Mouse (Mus musculus): ENCODE results near the gene Tescl. TPM values are rescaled to one million over a fixed set of nuclear protein-coding genes. Genes with fewer than 3 reads are reported as not detected.

The Tescl gene
- polyA plus RNA-seq (2014; fragmentation: Nextera tagmentation; extraction: Ambion mirVana), result 0.26 TPM in 1 of 2 replicates, not detected in the other

- Histone ChIP-seq H3K27me3 (ENCODE audit: control insufficient read depth, insufficient read depth, low read length) (peaks cover 2% of the 10 kb centered on the region; the same call in 1 of the 2 replicates), H3K9ac (ENCODE audit: low read length) (no peak within 1 kb of the TSS), H3K9me3 (ENCODE audit: control insufficient read depth, low read length) (no peaks in the 10 kb centered on the region; the same call in 1 of the 2 replicates), H3K4me3 (ENCODE audit: low read depth, low read length) (no peak within 1 kb of the TSS), H3K4me1 (ENCODE audit: control insufficient read depth, insufficient read depth, low read length) (no peaks in the 10 kb centered on the region), H3K4me2 (no peak within 1 kb of the TSS), H3K27ac (ENCODE audit: low read depth, low read length) (no peak within 1 kb of the TSS), H3K36me3 (ENCODE audit: control insufficient read depth, insufficient read depth, low read length) (no peaks in the 10 kb centered on the region)
- ATAC-seq (ENCODE audit: low FRiP score), result no peak
- 49% methylated on average over 49 of the region's 49 CpGs for WGBS
- no peak for DNase-seq (ENCODE audit: low spot score, missing footprints)
Measured at GRCm38 (mm10) chr7:24333304-24333986, at the start of gene Tescl. Gene Tescl (minus strand): TSS chr7:24333936.

- no peaks in the 10 kb centered on the region for H3K27me3 ChIP-seq (ENCODE audit: control insufficient read depth, insufficient read depth, low read length)
- ATAC-seq (ENCODE audit: low FRiP score), result no peak
- no peak overlapping the region for H3K4me3 ChIP-seq (ENCODE audit: low read depth, low read length)
- no peak overlapping the region for H3K9ac ChIP-seq (ENCODE audit: low read length)
- no peak for DNase-seq (ENCODE audit: low spot score, missing footprints)
- H3K27ac ChIP-seq (ENCODE audit: low read depth, low read length), result no peak overlapping the region
- no peaks in the 10 kb centered on the region for H3K4me1 ChIP-seq (ENCODE audit: control insufficient read depth, insufficient read depth, low read length)
- 82% methylated on average over 16 of the region's 16 CpGs for WGBS
- H3K9me3 ChIP-seq (ENCODE audit: control insufficient read depth, low read length), result no peaks in the 10 kb centered on the region
- no peak overlapping the region for H3K4me2 ChIP-seq
- H3K36me3 ChIP-seq (ENCODE audit: control insufficient read depth, insufficient read depth, low read length), result no peaks in the 10 kb centered on the region
Measured at GRCm38 (mm10) chr7:24382730-24383372, 49.1 kb upstream of the Tescl start.

- no peak for DNase-seq (ENCODE audit: low spot score, missing footprints)
- Histone ChIP-seq H3K9ac (ENCODE audit: low read length) (no peak overlapping the region), H3K4me3 (ENCODE audit: low read depth, low read length) (no peak overlapping the region), H3K9me3 (ENCODE audit: control insufficient read depth, low read length) (no peaks in the 10 kb centered on the region), H3K4me1 (ENCODE audit: control insufficient read depth, insufficient read depth, low read length) (no peaks in the 10 kb centered on the region; the same call in 1 of the 2 replicates), H3K27me3 (ENCODE audit: control insufficient read depth, insufficient read depth, low read length) (peaks cover 3% of the 10 kb centered on the region; the same call in 1 of the 2 replicates), H3K4me2 (no peak overlapping the region), H3K27ac (ENCODE audit: low read depth, low read length) (no peak overlapping the region), H3K36me3 (ENCODE audit: control insufficient read depth, insufficient read depth, low read length) (no peaks in the 10 kb centered on the region)
- no peak for ATAC-seq (ENCODE audit: low FRiP score)
- 62% methylated on average over 2 of the region's 2 CpGs for WGBS
Measured at GRCm38 (mm10) chr7:24380370-24380769, 46.6 kb upstream of the Tescl start.

GRCm38 (mm10) chr7:24379934-24380333 is 46.2 kb upstream of the Tescl start:
- no peak overlapping the region for H3K4me2 ChIP-seq
- H3K27ac ChIP-seq (ENCODE audit: low read depth, low read length), result no peak overlapping the region
- no peak overlapping the region for H3K9ac ChIP-seq (ENCODE audit: low read length)
- DNase-seq (ENCODE audit: low spot score, missing footprints), result no peak
- no peaks in the 10 kb centered on the region; the same call in 1 of the 2 replicates for H3K4me1 ChIP-seq (ENCODE audit: control insufficient read depth, insufficient read depth, low read length)
- H3K27me3 ChIP-seq (ENCODE audit: control insufficient read depth, insufficient read depth, low read length), result peaks cover 3% of the 10 kb centered on the region; the same call in 1 of the 2 replicates
- 62% methylated on average over 7 of the region's 7 CpGs for WGBS
- H3K4me3 ChIP-seq (ENCODE audit: low read depth, low read length), result no peak overlapping the region
- no peaks in the 10 kb centered on the region for H3K9me3 ChIP-seq (ENCODE audit: control insufficient read depth, low read length)
- ATAC-seq (ENCODE audit: low FRiP score), result no peak
- no peaks in the 10 kb centered on the region for H3K36me3 ChIP-seq (ENCODE audit: control insufficient read depth, insufficient read depth, low read length)

- DNase-seq (ENCODE audit: low spot score, missing footprints), result no peak
- peaks cover 3% of the 10 kb centered on the region; the same call in 1 of the 2 replicates for H3K27me3 ChIP-seq (ENCODE audit: control insufficient read depth, insufficient read depth, low read length)
- H3K9ac ChIP-seq (ENCODE audit: low read length), result no peak overlapping the region
- no peak overlapping the region for H3K4me2 ChIP-seq
- no peak for ATAC-seq (ENCODE audit: low FRiP score)
- H3K4me1 ChIP-seq (ENCODE audit: control insufficient read depth, insufficient read depth, low read length), result no peaks in the 10 kb centered on the region; the same call in 1 of the 2 replicates
- no peaks in the 10 kb centered on the region for H3K36me3 ChIP-seq (ENCODE audit: control insufficient read depth, insufficient read depth, low read length)
- no peak overlapping the region for H3K4me3 ChIP-seq (ENCODE audit: low read depth, low read length)
- H3K9me3 ChIP-seq (ENCODE audit: control insufficient read depth, low read length), result no peaks in the 10 kb centered on the region
- 79% methylated on average over 10 of the region's 10 CpGs for WGBS
- H3K27ac ChIP-seq (ENCODE audit: low read depth, low read length), result no peak overlapping the region
Measured at GRCm38 (mm10) chr7:24378049-24378701, 44.4 kb upstream of the Tescl start.

GRCm38 (mm10) chr7:24377091-24377865 is 43.5 kb upstream of the Tescl start:
- Histone ChIP-seq H3K27ac (ENCODE audit: low read depth, low read length) (no peak overlapping the region), H3K9ac (ENCODE audit: low read length) (peak overlapping the region; percentile 47), H3K4me3 (ENCODE audit: low read depth, low read length) (peak overlapping the region; percentile 21; the same call in 1 of the 2 replicates), H3K9me3 (ENCODE audit: control insufficient read depth, low read length) (no peaks in the 10 kb centered on the region), H3K36me3 (ENCODE audit: control insufficient read depth, insufficient read depth, low read length) (no peaks in the 10 kb centered on the region), H3K4me2 (peak overlapping the region; percentile 47), H3K4me1 (ENCODE audit: control insufficient read depth, insufficient read depth, low read length) (no peaks in the 10 kb centered on the region; the same call in 1 of the 2 replicates), H3K27me3 (ENCODE audit: control insufficient read depth, insufficient read depth, low read length) (peaks cover 3% of the 10 kb centered on the region; the same call in 1 of the 2 replicates)
- ATAC-seq (ENCODE audit: low FRiP score), result peak; percentile 73
- peak; percentile 90 for DNase-seq (ENCODE audit: low spot score, missing footprints)
- WGBS, result 7% methylated on average over 43 of the region's 49 CpGs

GRCm38 (mm10) chr7:24376456-24376855 is 42.7 kb upstream of the Tescl start:
- WGBS, result 85% methylated on average over 8 of the region's 8 CpGs
- H3K27ac ChIP-seq (ENCODE audit: low read depth, low read length), result no peak overlapping the region
- H3K4me3 ChIP-seq (ENCODE audit: low read depth, low read length), result no peak overlapping the region
- H3K36me3 ChIP-seq (ENCODE audit: control insufficient read depth, insufficient read depth, low read length), result no peaks in the 10 kb centered on the region
- no peaks in the 10 kb centered on the region; the same call in 1 of the 2 replicates for H3K4me1 ChIP-seq (ENCODE audit: control insufficient read depth, insufficient read depth, low read length)
- no peak overlapping the region for H3K9ac ChIP-seq (ENCODE audit: low read length)
- ATAC-seq (ENCODE audit: low FRiP score) (no peak), DNase-seq (ENCODE audit: low spot score, missing footprints) (no peak)
- H3K4me2 ChIP-seq, result no peak overlapping the region
- no peaks in the 10 kb centered on the region for H3K9me3 ChIP-seq (ENCODE audit: control insufficient read depth, low read length)
- peaks cover 3% of the 10 kb centered on the region; the same call in 1 of the 2 replicates for H3K27me3 ChIP-seq (ENCODE audit: control insufficient read depth, insufficient read depth, low read length)

- Histone ChIP-seq H3K4me2 (no peak overlapping the region), H3K4me1 (ENCODE audit: control insufficient read depth, insufficient read depth, low read length) (no peaks in the 10 kb centered on the region; the same call in 1 of the 2 replicates), H3K4me3 (ENCODE audit: low read depth, low read length) (no peak overlapping the region), H3K9me3 (ENCODE audit: control insufficient read depth, low read length) (no peaks in the 10 kb centered on the region), H3K27me3 (ENCODE audit: control insufficient read depth, insufficient read depth, low read length) (peaks cover 3% of the 10 kb centered on the region; the same call in 1 of the 2 replicates), H3K27ac (ENCODE audit: low read depth, low read length) (no peak overlapping the region), H3K9ac (ENCODE audit: low read length) (no peak overlapping the region), H3K36me3 (ENCODE audit: control insufficient read depth, insufficient read depth, low read length) (no peaks in the 10 kb centered on the region)
- DNase-seq (ENCODE audit: low spot score, missing footprints) (no peak), ATAC-seq (ENCODE audit: low FRiP score) (peak; percentile 31; the same call in 1 of the 2 replicates)
- WGBS, result 46% methylated on average over 20 of the region's 20 CpGs
Measured at GRCm38 (mm10) chr7:24373538-24374379, 40.0 kb upstream of the Tescl start.
